Mouse (Mus musculus) frontal cortex, adult (tissue): ENCODE measurements around the gene Fam214a.
A peak's percentile ranks its signal among the peaks of the same experiment; 100 is the strongest.

Experiments used
- ATAC-seq: cut with Nextera tagmentation; 2 replicates; pipeline ENCODE4 v1.9.2; 2017; ENCODE audit warnings: mild to moderate bottlenecking, moderate library complexity, mixed read lengths; ENCODE audit not compliant: low TSS enrichment

Gene Fam214a

GRCm38 (mm10) chr9:74952756-74953247, at the start of gene Fam214a:
Gene Fam214a (plus strand): TSS chr9:74952884.
- ATAC-seq = peak; percentile 94

GRCm38 (mm10) chr9:74904866-74905508, 47.7 kb upstream of the Fam214a start:
- ATAC-seq = peak; percentile 77

GRCm38 (mm10) chr9:74906951-74907350, 45.7 kb upstream of the Fam214a start:
- ATAC-seq = no peak

- no peak for ATAC-seq
These were observed 43.4 kb upstream of the Fam214a start for GRCm38 (mm10) chr9:74909245-74909644.

- ATAC-seq = no peak
These were observed 42.4 kb upstream of the Fam214a start for GRCm38 (mm10) chr9:74910226-74910759.

GRCm38 (mm10) chr9:74911430-74911829, 41.3 kb upstream of the Fam214a start:
- no peak for ATAC-seq

GRCm38 (mm10) chr9:74911919-74912318, 40.8 kb upstream of the Fam214a start:
- ATAC-seq = 0 out of 2 replicates have a peak, but pooled peaks have one; percentile 34

GRCm38 (mm10) chr9:74912619-74913376, 39.9 kb upstream of the Fam214a start:
- ATAC-seq = no peak

- no peak for ATAC-seq
These were observed 37.1 kb upstream of the Fam214a start for GRCm38 (mm10) chr9:74915611-74916010.

GRCm38 (mm10) chr9:74920450-74920849, 32.2 kb upstream of the Fam214a start:
- no peak for ATAC-seq

GRCm38 (mm10) chr9:74921422-74921821, 31.3 kb upstream of the Fam214a start:
- ATAC-seq = no peak

GRCm38 (mm10) chr9:74922884-74923283, 29.8 kb upstream of the Fam214a start:
- no peak for ATAC-seq

GRCm38 (mm10) chr9:74923291-74923977, 29.2 kb upstream of the Fam214a start:
- ATAC-seq = no peak

- ATAC-seq = no peak
These were observed 27.4 kb upstream of the Fam214a start for GRCm38 (mm10) chr9:74925220-74925769.

GRCm38 (mm10) chr9:74929981-74930423, 22.7 kb upstream of the Fam214a start:
- no peak for ATAC-seq

- no peak for ATAC-seq
These were observed 22.0 kb upstream of the Fam214a start for GRCm38 (mm10) chr9:74930653-74931052.

- no peak for ATAC-seq
These were observed 17.4 kb upstream of the Fam214a start for GRCm38 (mm10) chr9:74935289-74935688.

- no peak for ATAC-seq
These were observed 14.9 kb upstream of the Fam214a start for GRCm38 (mm10) chr9:74937761-74938160.

GRCm38 (mm10) chr9:74938670-74939534, 13.8 kb upstream of the Fam214a start:
- ATAC-seq = no peak

GRCm38 (mm10) chr9:74946713-74947402, 5.8 kb upstream of the Fam214a start:
- no peak for ATAC-seq
